Mouse (Mus musculus): ENCODE data around the gene Ccdc158.

GRCm38 (mm10) chr5:92701750-92702149, 26.7 kb upstream of the Ccdc158 start:
- no peak for TF ChIP-seq HCFC1 (IDR thresholded peaks at IDR 0.05; ENCODE audit: borderline replicate concordance, insufficient read depth, low read length)
- no peak for TF ChIP-seq ZC3H11A (IDR thresholded peaks at IDR 0.05; ENCODE audit: borderline replicate concordance, low read depth, low read length)
- no peak for TF ChIP-seq MAFK (IDR thresholded peaks at IDR 0.05; ENCODE audit: insufficient read depth, low read depth, low read length)
- TF ChIP-seq CHD2 (IDR thresholded peaks at IDR 0.05; ENCODE audit: low read depth, low read length), result no peak

Measured in ES-E14 (cell line).